Mouse (Mus musculus) brain, embryonic 14.5 days (tissue): ENCODE measurements at regions not wholly inside any gene's neighbourhood (a gene's known extent, or its start where the extent isn't known, plus 50 kb on each side); places are given as distances from the start of the nearest gene placed in this dataset.

Experiments
- DNase-seq: peaks from one replicate; pipeline ENCODE4 v3.0.0-alpha.2; 2011; ENCODE audit warnings: low read depth
- CTCF ChIP-seq: fragments of 200-500 bp; IDR thresholded peaks from 2 replicates; pipeline ENCODE4 v1.5.1; 2012; ENCODE audit warnings: inconsistent platforms, mild to moderate bottlenecking, moderate library complexity, borderline replicate concordance; ENCODE audit not compliant: insufficient read depth, insufficient read length; ENCODE audit errors: extremely low read depth
- POLR2A ChIP-seq: fragments of 200-500 bp; IDR thresholded peaks from 2 replicates; pipeline ENCODE4 v1.6.1; 2012; ENCODE audit warnings: mild to moderate bottlenecking, inconsistent platforms, borderline replicate concordance; ENCODE audit not compliant: poor library complexity, insufficient read depth, insufficient read length, severe bottlenecking; ENCODE audit errors: extremely low read depth

DNA sequence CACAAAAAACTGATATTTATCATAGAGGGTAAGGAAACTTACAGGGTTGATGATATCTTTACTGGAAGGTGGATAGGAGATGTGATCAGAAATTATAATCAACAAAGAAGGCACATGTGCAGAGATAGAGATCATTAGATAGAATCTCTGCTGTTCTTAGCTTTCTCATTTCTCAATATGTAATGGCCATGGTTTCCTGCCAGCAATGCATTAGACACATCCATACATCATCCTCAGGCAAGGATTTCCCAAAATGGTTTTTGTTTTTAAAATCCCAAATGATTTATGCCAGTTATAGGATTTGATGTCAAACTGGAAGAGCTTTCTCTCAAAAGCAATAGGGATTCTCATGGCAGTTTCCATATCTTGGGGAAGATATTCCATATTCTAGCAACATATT lies 52.0 kb upstream of the C030005K15Rik start:
- TF ChIP-seq CTCF (no peak), POLR2A (no peak)

DNA sequence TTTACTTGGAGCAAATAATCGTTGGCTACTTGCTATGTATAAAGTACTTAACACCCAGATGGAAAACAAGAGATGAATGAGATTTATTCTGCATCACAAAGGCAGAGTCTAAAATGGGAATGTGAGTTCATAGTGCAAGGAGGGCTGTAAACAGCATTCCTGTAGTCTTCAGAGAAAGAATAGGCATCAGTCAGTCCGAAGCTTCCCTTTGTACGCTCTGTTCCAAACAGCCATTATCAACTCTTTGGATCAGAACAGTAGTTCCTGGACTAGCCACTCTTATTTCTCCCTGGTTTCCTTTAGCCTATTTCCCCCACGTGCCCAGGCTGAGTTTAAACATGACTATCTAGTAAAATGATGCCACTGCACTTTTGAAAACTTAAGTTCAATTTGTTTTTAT lies 52.8 kb upstream of the C030005K15Rik start:
- DNase-seq: no peak
- TF ChIP-seq CTCF (no peak), POLR2A (no peak)

More for the DNA sequence above, 52.0 kb upstream of the C030005K15Rik start:
- DNase-seq: no peak

DNA sequence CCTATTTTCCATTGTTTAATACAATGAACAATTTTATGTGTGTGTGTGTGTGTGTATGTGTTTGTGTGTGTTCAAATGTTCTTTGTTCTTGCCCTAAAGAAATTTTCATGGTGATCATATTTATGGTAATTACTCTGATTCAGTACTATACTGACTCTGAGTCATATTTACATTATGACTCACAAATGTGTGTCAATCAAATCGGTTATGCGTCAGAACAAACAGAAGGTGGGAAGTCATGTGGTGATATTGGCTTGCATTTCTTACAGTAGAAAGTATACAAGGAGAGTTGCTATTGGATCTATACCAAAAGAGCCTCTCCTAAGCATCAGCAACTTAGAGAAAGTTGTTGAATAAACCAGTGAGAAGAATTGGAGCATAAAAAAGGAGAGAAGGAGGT lies 67.2 kb upstream of the C030005K15Rik start:
- no peak for TF ChIP-seq POLR2A
- no peak for TF ChIP-seq CTCF
- no peak for DNase-seq

DNA sequence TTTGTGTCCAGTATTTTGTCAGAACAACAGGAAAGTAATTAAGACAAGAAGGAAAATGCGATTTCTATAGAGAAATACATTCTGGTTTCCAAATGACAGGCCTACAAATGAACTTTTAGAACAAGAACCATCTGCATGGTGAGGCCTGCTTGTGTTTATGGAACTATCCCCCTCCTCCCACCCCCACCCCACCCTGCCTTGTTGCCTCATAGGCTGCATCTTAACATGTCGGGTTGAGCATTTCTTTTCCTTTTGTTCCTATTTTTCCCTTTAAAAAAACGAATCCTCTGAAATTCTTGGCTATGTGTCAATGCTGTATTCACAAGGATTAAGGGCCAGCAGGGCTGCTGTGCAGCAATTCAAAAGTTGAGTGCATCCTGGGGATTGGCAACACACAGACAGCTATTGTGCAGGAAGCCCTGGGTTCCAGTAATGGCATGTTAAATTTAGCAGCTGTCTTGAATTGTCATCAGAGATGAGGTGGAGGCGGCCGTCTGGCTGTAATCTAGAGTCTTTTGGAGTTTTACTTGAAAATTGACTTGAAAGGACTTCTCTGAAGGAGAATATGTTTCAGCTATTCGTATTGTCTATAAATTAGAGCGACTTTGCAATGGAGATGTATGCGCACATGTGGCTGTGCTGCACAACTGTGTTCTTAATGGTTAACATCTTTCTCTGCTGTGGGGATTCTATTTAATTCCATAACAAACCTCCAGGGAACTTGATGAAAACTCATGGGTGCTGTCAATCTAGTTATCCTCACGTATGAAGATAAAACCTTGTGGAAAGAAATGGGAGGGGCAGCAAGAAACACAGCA lies 75.1 kb upstream of the C030005K15Rik start:
- DNase-seq: peak; percentile 83
- TF ChIP-seq CTCF: no peak
- TF ChIP-seq POLR2A: no peak

DNA sequence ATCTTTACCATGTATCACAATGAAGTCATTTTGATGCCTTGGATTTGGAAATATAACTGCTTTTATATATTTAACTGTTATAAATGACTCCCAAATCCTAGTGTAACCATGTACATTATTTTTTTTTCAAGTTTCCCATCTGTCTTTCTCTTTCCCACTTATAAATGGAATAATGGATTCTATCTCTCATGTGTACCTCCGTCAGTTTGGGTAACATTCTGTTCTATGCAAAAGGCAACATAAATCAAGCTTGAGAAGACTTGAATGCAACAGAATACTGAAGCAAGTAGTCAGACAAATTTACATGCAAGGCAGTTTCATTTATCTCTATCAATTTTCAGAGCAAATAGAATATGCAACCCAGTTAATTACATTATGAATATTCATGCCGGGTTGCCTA lies 81.4 kb upstream of the C030005K15Rik start:
- TF ChIP-seq CTCF: no peak
- no peak for TF ChIP-seq POLR2A
- DNase-seq: peak; percentile 37

DNA sequence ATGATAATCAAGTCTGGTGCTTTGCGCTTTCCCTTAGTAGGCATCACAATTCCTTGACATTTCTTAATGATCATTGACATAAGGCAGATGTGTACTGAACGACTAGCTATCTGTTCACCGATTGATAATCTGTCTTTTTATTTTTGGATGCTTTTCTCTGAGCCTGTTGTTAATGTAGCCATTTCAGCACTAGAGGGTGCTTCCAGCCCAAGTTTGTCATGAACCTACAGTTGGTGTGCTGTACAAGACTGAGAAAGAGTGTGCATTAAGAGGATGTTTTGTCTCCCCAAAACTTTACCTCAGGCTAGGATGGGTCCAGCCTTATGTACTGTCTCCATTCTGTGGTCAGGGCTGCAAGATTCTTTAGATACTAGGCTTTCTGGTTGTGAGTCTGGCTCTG lies 116.0 kb upstream of the C030005K15Rik start:
- no peak for TF ChIP-seq POLR2A
- peak; percentile 26; the same call in 1 of the 2 replicates for TF ChIP-seq CTCF
- DNase-seq: peak; percentile 33

DNA sequence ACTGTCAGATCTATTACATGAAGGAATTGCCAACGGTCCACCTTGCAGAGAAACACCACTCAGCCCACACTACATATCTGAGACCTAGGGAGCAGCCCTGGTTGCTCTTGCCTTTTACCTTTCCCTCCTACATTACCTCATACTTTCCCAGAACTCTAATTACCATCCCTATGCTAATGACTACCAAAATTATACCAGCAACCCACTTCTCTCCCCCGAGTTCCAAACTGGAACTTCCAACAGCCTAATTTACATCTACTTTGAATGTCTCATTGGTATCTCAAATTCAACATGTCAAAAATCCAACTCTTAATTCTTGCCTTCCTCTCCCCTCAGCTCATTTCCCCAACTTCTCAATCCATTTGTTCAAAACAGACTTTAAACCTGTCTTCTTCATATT lies 124.9 kb upstream of the C030005K15Rik start:
- TF ChIP-seq POLR2A (no peak), CTCF (no peak)
- DNase-seq: no peak

DNA sequence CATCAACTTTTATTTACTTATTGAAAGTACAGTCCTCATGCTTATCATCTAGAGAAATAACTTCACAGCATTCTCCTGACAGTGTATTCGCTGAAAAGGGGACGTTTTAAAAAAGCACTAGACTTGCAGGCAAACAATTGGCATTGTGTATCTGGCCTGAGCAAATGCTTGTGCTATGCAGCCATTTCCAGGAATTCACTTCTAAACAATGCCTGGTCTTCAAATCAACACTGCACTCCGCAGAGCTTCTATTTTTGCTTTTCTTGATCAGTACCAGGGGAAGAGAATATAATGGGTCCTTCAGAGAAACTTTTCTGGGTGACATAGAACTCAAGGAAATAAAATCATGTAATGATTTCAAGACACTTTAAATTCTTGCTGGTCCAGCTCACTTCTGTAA lies 150.5 kb upstream of the C030005K15Rik start:
- no peak for DNase-seq

DNA sequence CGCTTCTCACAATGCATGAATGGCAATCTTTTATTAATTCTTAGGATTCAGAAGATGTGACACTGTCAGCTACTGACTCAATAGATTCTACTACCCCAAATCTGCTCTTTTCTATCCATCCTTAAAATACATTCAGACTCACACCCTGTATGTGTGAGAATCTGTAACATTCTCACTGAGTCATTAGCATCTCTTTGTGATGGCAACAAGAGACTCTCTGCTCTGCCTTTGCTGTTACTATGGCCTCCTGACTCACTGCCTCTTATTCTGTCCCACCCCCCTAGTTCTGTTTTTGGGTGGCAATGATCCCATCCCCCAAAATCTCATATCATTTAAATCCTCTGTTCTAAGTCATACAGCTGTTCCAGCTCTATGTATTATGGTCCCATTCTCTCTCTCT lies 159.5 kb upstream of the C030005K15Rik start:
- no peak for DNase-seq
- TF ChIP-seq CTCF (no peak), POLR2A (no peak)

More for the DNA sequence above, 150.5 kb upstream of the C030005K15Rik start:
- TF ChIP-seq POLR2A (no peak), CTCF (no peak)

DNA sequence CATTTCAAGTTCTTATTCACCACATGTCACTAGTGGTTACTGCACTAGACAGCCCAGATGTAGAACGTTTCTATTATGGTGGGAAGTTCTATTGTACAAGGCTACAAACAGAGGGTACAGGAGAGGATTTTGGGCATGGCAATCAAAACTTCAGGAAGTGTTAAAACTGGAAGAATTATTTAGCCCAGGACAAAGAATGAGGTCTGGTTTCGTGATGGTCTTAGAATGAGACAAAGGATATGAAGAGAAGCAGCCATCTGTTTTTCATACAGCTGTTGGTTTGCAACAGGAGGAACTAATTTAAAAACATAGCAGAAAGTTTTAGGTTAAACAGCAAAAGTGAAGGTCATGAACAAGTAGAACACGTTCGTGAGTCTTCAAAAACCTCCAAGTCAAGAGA lies 179.2 kb upstream of the C030005K15Rik start:
- TF ChIP-seq CTCF (no peak), POLR2A (no peak)
- no peak for DNase-seq

DNA sequence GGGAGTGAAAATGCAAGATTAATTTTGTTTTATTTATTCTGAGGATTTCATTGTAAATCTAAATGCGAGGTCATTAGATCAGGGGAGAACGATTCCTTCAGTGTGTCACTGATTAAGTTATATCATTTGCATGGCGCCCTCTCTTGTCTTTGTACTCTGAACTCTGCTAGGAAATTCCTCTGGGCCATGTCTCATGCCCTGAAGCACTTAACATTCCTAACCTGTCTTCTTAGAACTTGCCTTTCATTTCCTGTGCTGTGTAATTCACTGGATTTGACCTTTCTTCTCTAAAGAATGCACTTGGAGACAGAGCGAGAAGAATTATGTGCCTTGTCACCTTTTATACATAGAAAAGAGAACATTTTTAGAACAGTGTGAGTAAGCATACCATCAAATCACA lies 199.0 kb upstream of the C030005K15Rik start:
- TF ChIP-seq POLR2A (no peak), CTCF (no peak)
- peak; percentile 48 for DNase-seq

DNA sequence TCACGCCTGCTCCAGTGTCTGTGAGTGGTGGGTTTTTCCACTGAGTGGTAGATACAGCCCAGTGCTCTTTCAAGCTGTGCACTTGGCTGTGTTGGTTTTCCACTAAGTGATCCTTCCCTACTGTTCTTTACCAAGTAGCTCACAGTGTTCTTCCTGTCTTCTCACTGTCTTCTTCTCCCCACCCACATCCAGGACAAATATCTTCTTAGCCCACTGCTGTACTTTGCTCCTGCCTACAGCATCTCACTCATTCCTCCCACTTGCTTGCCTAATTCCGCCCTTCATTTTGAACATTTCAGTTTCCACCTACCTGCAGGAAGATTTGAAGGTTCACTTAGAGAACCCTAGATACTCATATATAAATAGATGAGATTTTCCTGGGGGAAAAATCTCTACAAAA lies 213.8 kb upstream of the C030005K15Rik start:
- DNase-seq: no peak
- TF ChIP-seq CTCF (no peak), POLR2A (no peak)

DNA sequence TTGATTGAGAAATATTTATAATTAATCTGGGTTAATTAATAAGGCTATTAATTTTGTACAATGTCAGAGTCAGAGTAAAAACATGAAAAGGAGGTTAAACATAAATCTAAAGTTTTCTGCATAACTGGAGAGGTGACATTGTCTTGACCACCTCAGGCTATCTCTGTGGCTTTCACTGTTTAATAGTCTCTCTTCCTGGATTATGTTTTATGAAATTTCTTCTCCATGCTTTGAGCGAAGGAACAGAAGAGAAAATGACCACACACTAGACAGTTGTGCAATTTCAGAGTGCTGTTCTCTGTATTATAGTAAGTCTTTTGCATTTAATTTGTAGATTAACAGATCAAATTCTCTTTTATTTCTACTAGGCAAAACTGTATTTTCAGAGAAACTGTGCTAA lies 239.3 kb upstream of the C030005K15Rik start:
- TF ChIP-seq POLR2A (no peak), CTCF (no peak)
- DNase-seq: no peak
